In genomic region chr12:85203699-85204098, GRCm38 (mm10) we compare ENCODE assay signal across 25 mouse cellular contexts. TPM values are rescaled to one million over a fixed set of nuclear protein-coding genes. Genes with fewer than 3 reads are reported as not detected.
DNase-seq lines count a peak whose midpoint lies in the region; ATAC-seq and TF ChIP-seq lines count a peak whose summit lies in the region.
"Had no signal": no experiment of that assay in that cellular context is flagged by ENCODE, and none has a peak within 500 bp of the region (broad histone marks: within the 10 kb centered on the region; RNA-seq: fewer than 3 reads in every experiment).

No protein-coding gene starts in this region.

- no peak for TF ChIP-seq CTCF in lung, postnatal 0 days (IDR thresholded peaks at IDR 0.05)
- TF ChIP-seq CTCF in lung, adult 2 months (IDR thresholded peaks at IDR 0.05; ENCODE audit: insufficient read depth, low read length) = no peak
- no peak for TF ChIP-seq CTCF in embryonic fibroblast, embryonic 13.5 days (IDR thresholded peaks at IDR 0.05; ENCODE audit: borderline replicate concordance, insufficient read depth, low read length)

- H3K9ac ChIP-seq in lung, postnatal 0 days (replicated peaks; ENCODE audit: low read depth) = no peak overlapping the region
- H3K9ac ChIP-seq in forebrain, embryonic 11.5 days (ENCODE audit: low read length) = no peak overlapping the region
- H3K9ac ChIP-seq: forebrain, embryonic 13.5 days; heart, embryonic 13.5 days; hindbrain, embryonic 14.5 days had no signal

- H3K4me2 ChIP-seq in lung, postnatal 0 days (replicated peaks; ENCODE audit: low read depth, low read length) = no peak overlapping the region
- no peak overlapping the region for H3K4me2 ChIP-seq in forebrain, embryonic 11.5 days (ENCODE audit: low read depth, low read length, severe bottlenecking)
- H3K4me2 ChIP-seq: forebrain, embryonic 13.5 days; heart, embryonic 13.5 days; hindbrain, embryonic 14.5 days had no signal

- ATAC-seq in lung, postnatal 0 days = peak; percentile 35
- no peak for ATAC-seq in forebrain, embryonic 11.5 days (replicated peaks; ENCODE audit: low FRiP score)
- ATAC-seq: activated CD4-positive, CD25-positive, alpha-beta regulatory T cell, adult 4 months; forebrain, embryonic 13.5 days; forebrain, embryonic 16.5 days; hindbrain, postnatal 0 days; inflammation-experienced regulatory T-cells, adult 6 months had no signal

- no peak overlapping the region for H3K4me3 ChIP-seq in lung, postnatal 0 days (ENCODE audit: low read depth, low read length)
- no peak overlapping the region for H3K4me3 ChIP-seq in lung, adult 2 months (replicated peaks; ENCODE audit: extremely low read depth, low read depth, low read length)
- H3K4me3 ChIP-seq in embryonic fibroblast, embryonic 13.5 days (ENCODE audit: insufficient read depth, low read length) = no peak overlapping the region
- H3K4me3 ChIP-seq in forebrain, embryonic 11.5 days (ENCODE audit: low read depth, low read length) = no peak overlapping the region
- H3K4me3 ChIP-seq: forebrain, embryonic 13.5 days; heart, adult 2 months; heart, embryonic 10.5 days; heart, embryonic 13.5 days had no signal

- H3K27me3 ChIP-seq in lung, postnatal 0 days (replicated peaks; ENCODE audit: insufficient read depth, low read length) = no peaks in the 10 kb centered on the region
- H3K27me3 ChIP-seq in forebrain, embryonic 11.5 days (ENCODE audit: control insufficient read depth, insufficient read depth, low read length) = no peaks in the 10 kb centered on the region

- H3K4me1 ChIP-seq in lung, postnatal 0 days (ENCODE audit: insufficient read depth, low read depth, low read length) = peaks cover 10% of the 10 kb centered on the region; the same call in 1 of the 2 replicates
- H3K4me1 ChIP-seq in lung, adult 2 months (ENCODE audit: control insufficient read depth, insufficient read depth, low read length) = no peaks in the 10 kb centered on the region
- H3K4me1 ChIP-seq in embryonic fibroblast, embryonic 13.5 days (ENCODE audit: control insufficient read depth, insufficient read depth, low read length) = peaks cover 13% of the 10 kb centered on the region
- peaks cover 11% of the 10 kb centered on the region; the same call in 1 of the 2 replicates for H3K4me1 ChIP-seq in forebrain, embryonic 11.5 days (replicated peaks; ENCODE audit: control insufficient read depth, insufficient read depth, low read length)

- DNase-seq in lung, postnatal 0 days (ENCODE audit: low spot score) = peak; percentile 33
- no peak for DNase-seq in lung, adult 2 months
- DNase-seq in 416B (ENCODE audit: low read depth) = peak; percentile 13
- no peak for DNase-seq in T-cell, adult 2 months (ENCODE audit: low spot score)
- DNase-seq in forebrain, embryonic 11.5 days (ENCODE audit: low spot score) = no peak
- DNase-seq: adrenal gland, adult 8-10 months; adrenal gland, postnatal 25 days; cerebellum, adult 18-20 months; cerebellum, adult 9-10 months; cerebellum, postnatal 14 days; gastrocnemius, postnatal 10 days; gastrocnemius, postnatal 36 days; heart, adult 2 months; heart, postnatal 14 days; heart, postnatal 4 days; kidney, adult 11 months had no signal

- WGBS in lung, postnatal 0 days = 42% methylated on average over 5 of the region's 5 CpGs
- WGBS in lung, adult 2 months = 48% methylated on average over 5 of the region's 5 CpGs
- WGBS in forebrain, embryonic 11.5 days = 88% methylated on average over 5 of the region's 5 CpGs

- no peaks in the 10 kb centered on the region for H3K36me3 ChIP-seq in lung, postnatal 0 days (ENCODE audit: insufficient read depth, low read length)
- H3K36me3 ChIP-seq in forebrain, embryonic 11.5 days (ENCODE audit: control insufficient read depth, insufficient read depth, low read length) = no peaks in the 10 kb centered on the region
- H3K36me3 ChIP-seq: heart, embryonic 10.5 days; heart, embryonic 13.5 days had no signal

- H3K9me3 ChIP-seq in lung, postnatal 0 days (ENCODE audit: low read length) = no peaks in the 10 kb centered on the region
- no peaks in the 10 kb centered on the region for H3K9me3 ChIP-seq in forebrain, embryonic 11.5 days (ENCODE audit: control insufficient read depth, low read length)
- H3K9me3 ChIP-seq: forebrain, embryonic 13.5 days; heart, embryonic 10.5 days; heart, embryonic 13.5 days had no signal

- TF ChIP-seq POLR2A in lung, adult 2 months (IDR thresholded peaks at IDR 0.05; ENCODE audit: borderline replicate concordance, extremely low read depth, low read depth, low read length) = no peak
- no peak for TF ChIP-seq POLR2A in embryonic fibroblast, embryonic 13.5 days (IDR thresholded peaks at IDR 0.05; ENCODE audit: low read depth, low read length)

- TF ChIP-seq EP300 in lung, postnatal 0 days (IDR thresholded peaks at IDR 0.05) = peak; percentile 71; the same call in 1 of the 2 replicates

- H3K27ac ChIP-seq in lung, postnatal 0 days (ENCODE audit: low read length) = no peak overlapping the region
- H3K27ac ChIP-seq in embryonic fibroblast, embryonic 13.5 days (ENCODE audit: insufficient read depth, low read length) = peak overlapping the region; percentile 58; the same call in 1 of the 2 replicates
- H3K27ac ChIP-seq in forebrain, embryonic 11.5 days (ENCODE audit: low read depth, low read length) = no peak overlapping the region
- H3K27ac ChIP-seq: forebrain, embryonic 13.5 days; heart, adult 2 months; heart, embryonic 10.5 days; heart, embryonic 13.5 days; hindbrain, embryonic 14.5 days; hindbrain, postnatal 0 days had no signal

RNA-seq across cellular contexts. Expression of gene Eif2b2, which starts 15.6 kb away (rescaled TPM):
- 58.7 and 64.9 TPM in 2 replicates for polyA plus RNA-seq in lung, postnatal 0 days (2015; fragmentation: Nextera tagmentation; extraction: Ambion mirVana)
- 92.1 and 92.6 TPM in 2 replicates for polyA plus RNA-seq in lung, adult 2 months (2012; rRNA removed)
- 51.1 and 54.8 TPM in 2 replicates for polyA plus RNA-seq in embryonic fibroblast, embryonic 13.5 days (2011; ENCODE audit: insufficient read length, low read depth, missing spikeins)
- polyA plus RNA-seq in forebrain, embryonic 11.5 days (2014; fragmentation: Nextera tagmentation; extraction: Ambion mirVana) = 98.9 and 109 TPM in 2 replicates

RNA-seq across cellular contexts. Expression of gene Pgf, which starts 26.1 kb away (rescaled TPM):
- 12.7 and 19.0 TPM in 2 replicates for polyA plus RNA-seq in lung, postnatal 0 days (2015; fragmentation: Nextera tagmentation; extraction: Ambion mirVana)
- polyA plus RNA-seq in lung, adult 2 months (2012; rRNA removed) = 3.0 and 3.6 TPM in 2 replicates
- 3.7 and 6.6 TPM in 2 replicates for polyA plus RNA-seq in embryonic fibroblast, embryonic 13.5 days (2011; ENCODE audit: insufficient read length, low read depth, missing spikeins)
- 3.1 and 3.7 TPM in 2 replicates for polyA plus RNA-seq in forebrain, embryonic 11.5 days (2014; fragmentation: Nextera tagmentation; extraction: Ambion mirVana)
- polyA plus RNA-seq: activated CD4-positive, CD25-positive, alpha-beta regulatory T cell, adult 4 months; inflammation-experienced regulatory T-cells, adult 6 months had no signal

RNA-seq across cellular contexts. Expression of gene Rps6kl1, which starts 52.6 kb away (rescaled TPM):
- 0.82 and 0.83 TPM in 2 replicates for polyA plus RNA-seq in lung, postnatal 0 days (2015; fragmentation: Nextera tagmentation; extraction: Ambion mirVana)
- 1.1 and 1.4 TPM in 2 replicates for polyA plus RNA-seq in lung, adult 2 months (2012; rRNA removed)
- not detected in 2 replicates for polyA plus RNA-seq in embryonic fibroblast, embryonic 13.5 days (2011; ENCODE audit: insufficient read length, low read depth, missing spikeins)
- polyA plus RNA-seq in forebrain, embryonic 11.5 days (2014; fragmentation: Nextera tagmentation; extraction: Ambion mirVana) = 1.9 and 2.8 TPM in 2 replicates

Comparison
In these comparisons a context has a peak if more than half of its experiments do, and no peak if none do; other contexts are left out.
1. DNase-seq: peak in lung, postnatal 0 days (single experiment) and 416B (single experiment); none in lung, adult 2 months (single experiment), T-cell, adult 2 months (single experiment) and forebrain, embryonic 11.5 days (single experiment).